Mouse (Mus musculus): ENCODE measurements around the gene Apba2. TPM values are rescaled to one million over a fixed set of nuclear protein-coding genes. Genes with fewer than 3 reads are reported as not detected.

Gene Apba2
- polyA plus RNA-seq, 1 experiment from 2014 or later: 169 TPM

GRCm38 (mm10) chr7:64574144-64574543 lies 72.6 kb downstream of the Apba2 start:
- Histone ChIP-seq H3K4me2 (replicated peaks) (no peak overlapping the region), H3K9ac (no peak overlapping the region), H3K4me1 (replicated peaks; ENCODE audit: control insufficient read depth, insufficient read depth, low read length) (no peaks in the 10 kb centered on the region), H3K27ac (no peak overlapping the region), H3K36me3 (replicated peaks; ENCODE audit: control insufficient read depth, insufficient read depth) (no peaks in the 10 kb centered on the region), H3K9me3 (ENCODE audit: control insufficient read depth, low read length) (no peaks in the 10 kb centered on the region), H3K27me3 (ENCODE audit: control insufficient read depth, insufficient read depth, low read length) (no peaks in the 10 kb centered on the region), H3K4me3 (replicated peaks; ENCODE audit: low read length) (no peak overlapping the region)
- 72% methylated on average over 16 of the region's 16 CpGs for WGBS
- DNase-seq (ENCODE audit: low spot score): no peak
- no peak for ATAC-seq (ENCODE audit: low FRiP score)

GRCm38 (mm10) chr7:64576519-64576951 lies 75.0 kb downstream of the Apba2 start:
- WGBS: 29% methylated on average over 1 of the region's 1 CpGs
- no peak overlapping the region for H3K9ac ChIP-seq
- H3K27me3 ChIP-seq (ENCODE audit: control insufficient read depth, insufficient read depth, low read length): no peaks in the 10 kb centered on the region
- H3K36me3 ChIP-seq (replicated peaks; ENCODE audit: control insufficient read depth, insufficient read depth): no peaks in the 10 kb centered on the region
- DNase-seq (ENCODE audit: low spot score) (no peak), ATAC-seq (ENCODE audit: low FRiP score) (no peak)
- H3K4me3 ChIP-seq (replicated peaks; ENCODE audit: low read length): no peak overlapping the region
- no peak overlapping the region for H3K27ac ChIP-seq
- H3K9me3 ChIP-seq (ENCODE audit: control insufficient read depth, low read length): no peaks in the 10 kb centered on the region
- H3K4me1 ChIP-seq (replicated peaks; ENCODE audit: control insufficient read depth, insufficient read depth, low read length): peaks cover 23% of the 10 kb centered on the region; the same call in 1 of the 2 replicates
- no peak overlapping the region for H3K4me2 ChIP-seq (replicated peaks)

GRCm38 (mm10) chr7:64578176-64578575 lies 76.7 kb downstream of the Apba2 start:
- H3K9me3 ChIP-seq (ENCODE audit: control insufficient read depth, low read length): no peaks in the 10 kb centered on the region
- DNase-seq (ENCODE audit: low spot score) (no peak), ATAC-seq (ENCODE audit: low FRiP score) (no peak)
- H3K9ac ChIP-seq: no peak overlapping the region
- H3K4me1 ChIP-seq (replicated peaks; ENCODE audit: control insufficient read depth, insufficient read depth, low read length): peaks cover 30% of the 10 kb centered on the region; the same call in 1 of the 2 replicates
- no peaks in the 10 kb centered on the region for H3K36me3 ChIP-seq (replicated peaks; ENCODE audit: control insufficient read depth, insufficient read depth)
- H3K4me2 ChIP-seq (replicated peaks): no peak overlapping the region
- no peaks in the 10 kb centered on the region for H3K27me3 ChIP-seq (ENCODE audit: control insufficient read depth, insufficient read depth, low read length)
- no peak overlapping the region for H3K4me3 ChIP-seq (replicated peaks; ENCODE audit: low read length)
- H3K27ac ChIP-seq: no peak overlapping the region
- 95% methylated on average over 6 of the region's 6 CpGs for WGBS

- Histone ChIP-seq H3K4me1 (replicated peaks; ENCODE audit: control insufficient read depth, insufficient read depth, low read length) (peaks cover 30% of the 10 kb centered on the region; the same call in 1 of the 2 replicates), H3K9ac (no peak overlapping the region), H3K4me2 (replicated peaks) (no peak overlapping the region), H3K27ac (peak overlapping the region; percentile 57), H3K4me3 (replicated peaks; ENCODE audit: low read length) (no peak overlapping the region), H3K27me3 (ENCODE audit: control insufficient read depth, insufficient read depth, low read length) (no peaks in the 10 kb centered on the region), H3K36me3 (replicated peaks; ENCODE audit: control insufficient read depth, insufficient read depth) (no peaks in the 10 kb centered on the region), H3K9me3 (ENCODE audit: control insufficient read depth, low read length) (no peaks in the 10 kb centered on the region)
- peak; percentile 31; the same call in 1 of the 2 replicates for ATAC-seq (ENCODE audit: low FRiP score)
- no peak for DNase-seq (ENCODE audit: low spot score)
- WGBS: 26% methylated on average over 4 of the region's 4 CpGs
These were observed 78.4 kb downstream of the Apba2 start for GRCm38 (mm10) chr7:64579887-64580286.

GRCm38 (mm10) chr7:64580293-64580692 lies 78.8 kb downstream of the Apba2 start:
- peaks cover 30% of the 10 kb centered on the region; the same call in 1 of the 2 replicates for H3K4me1 ChIP-seq (replicated peaks; ENCODE audit: control insufficient read depth, insufficient read depth, low read length)
- DNase-seq (ENCODE audit: low spot score) (no peak), ATAC-seq (ENCODE audit: low FRiP score) (peak; percentile 33; the same call in 1 of the 2 replicates)
- H3K36me3 ChIP-seq (replicated peaks; ENCODE audit: control insufficient read depth, insufficient read depth): no peaks in the 10 kb centered on the region
- no peaks in the 10 kb centered on the region for H3K9me3 ChIP-seq (ENCODE audit: control insufficient read depth, low read length)
- 55% methylated on average over 4 of the region's 4 CpGs for WGBS
- H3K4me2 ChIP-seq (replicated peaks): no peak overlapping the region
- no peak overlapping the region for H3K4me3 ChIP-seq (replicated peaks; ENCODE audit: low read length)
- H3K27me3 ChIP-seq (ENCODE audit: control insufficient read depth, insufficient read depth, low read length): no peaks in the 10 kb centered on the region
- no peak overlapping the region for H3K9ac ChIP-seq
- H3K27ac ChIP-seq: peak overlapping the region; percentile 52; the same call in 1 of the 2 replicates

GRCm38 (mm10) chr7:64582358-64582757 lies 80.9 kb downstream of the Apba2 start:
- DNase-seq (ENCODE audit: low spot score) (no peak), ATAC-seq (ENCODE audit: low FRiP score) (no peak; the same call in 1 of the 2 replicates)
- no peak overlapping the region for H3K4me3 ChIP-seq (replicated peaks; ENCODE audit: low read length)
- H3K36me3 ChIP-seq (replicated peaks; ENCODE audit: control insufficient read depth, insufficient read depth): no peaks in the 10 kb centered on the region
- no peak overlapping the region for H3K27ac ChIP-seq
- H3K9me3 ChIP-seq (ENCODE audit: control insufficient read depth, low read length): no peaks in the 10 kb centered on the region
- no peaks in the 10 kb centered on the region for H3K27me3 ChIP-seq (ENCODE audit: control insufficient read depth, insufficient read depth, low read length)
- 58% methylated on average over 8 of the region's 8 CpGs for WGBS
- no peak overlapping the region for H3K9ac ChIP-seq
- peaks cover 30% of the 10 kb centered on the region; the same call in 1 of the 2 replicates for H3K4me1 ChIP-seq (replicated peaks; ENCODE audit: control insufficient read depth, insufficient read depth, low read length)
- no peak overlapping the region for H3K4me2 ChIP-seq (replicated peaks)

GRCm38 (mm10) chr7:64583670-64584121 lies 82.2 kb downstream of the Apba2 start:
- H3K4me2 ChIP-seq (replicated peaks): no peak overlapping the region
- H3K27ac ChIP-seq: no peak overlapping the region
- peaks cover 30% of the 10 kb centered on the region; the same call in 1 of the 2 replicates for H3K4me1 ChIP-seq (replicated peaks; ENCODE audit: control insufficient read depth, insufficient read depth, low read length)
- H3K4me3 ChIP-seq (replicated peaks; ENCODE audit: low read length): no peak overlapping the region
- no peaks in the 10 kb centered on the region for H3K9me3 ChIP-seq (ENCODE audit: control insufficient read depth, low read length)
- no peak overlapping the region for H3K9ac ChIP-seq
- DNase-seq (ENCODE audit: low spot score) (no peak), ATAC-seq (ENCODE audit: low FRiP score) (no peak)
- no peaks in the 10 kb centered on the region for H3K36me3 ChIP-seq (replicated peaks; ENCODE audit: control insufficient read depth, insufficient read depth)
- WGBS: 88% methylated on average over 6 of the region's 6 CpGs
- no peaks in the 10 kb centered on the region for H3K27me3 ChIP-seq (ENCODE audit: control insufficient read depth, insufficient read depth, low read length)

GRCm38 (mm10) chr7:64586133-64586532 lies 84.6 kb downstream of the Apba2 start:
- DNase-seq (ENCODE audit: low spot score): no peak
- Histone ChIP-seq H3K4me3 (replicated peaks; ENCODE audit: low read length) (no peak overlapping the region), H3K27ac (no peak overlapping the region), H3K9me3 (ENCODE audit: control insufficient read depth, low read length) (no peaks in the 10 kb centered on the region), H3K4me2 (replicated peaks) (no peak overlapping the region), H3K9ac (no peak overlapping the region), H3K36me3 (replicated peaks; ENCODE audit: control insufficient read depth, insufficient read depth) (no peaks in the 10 kb centered on the region), H3K27me3 (ENCODE audit: control insufficient read depth, insufficient read depth, low read length) (no peaks in the 10 kb centered on the region), H3K4me1 (replicated peaks; ENCODE audit: control insufficient read depth, insufficient read depth, low read length) (peaks cover 11% of the 10 kb centered on the region; the same call in 1 of the 2 replicates)
- 90% methylated on average over 4 of the region's 4 CpGs for WGBS
- no peak for ATAC-seq (ENCODE audit: low FRiP score)

GRCm38 (mm10) chr7:64586571-64586970 lies 85.1 kb downstream of the Apba2 start:
- no peak overlapping the region for H3K27ac ChIP-seq
- peaks cover 8% of the 10 kb centered on the region; the same call in 1 of the 2 replicates for H3K4me1 ChIP-seq (replicated peaks; ENCODE audit: control insufficient read depth, insufficient read depth, low read length)
- ATAC-seq (ENCODE audit: low FRiP score): no peak
- no peak overlapping the region for H3K4me3 ChIP-seq (replicated peaks; ENCODE audit: low read length)
- H3K9ac ChIP-seq: no peak overlapping the region
- no peaks in the 10 kb centered on the region for H3K36me3 ChIP-seq (replicated peaks; ENCODE audit: control insufficient read depth, insufficient read depth)
- 88% methylated on average over 3 of the region's 3 CpGs for WGBS
- no peak overlapping the region for H3K4me2 ChIP-seq (replicated peaks)
- H3K9me3 ChIP-seq (ENCODE audit: control insufficient read depth, low read length): no peaks in the 10 kb centered on the region
- no peak for DNase-seq (ENCODE audit: low spot score)
- no peaks in the 10 kb centered on the region for H3K27me3 ChIP-seq (ENCODE audit: control insufficient read depth, insufficient read depth, low read length)
